Comparison of ENCODE assay signal across 9 mouse cellular contexts in genomic region chr4:134631471-134632130, GRCm38 (mm10).
DNase-seq lines count a peak whose midpoint lies in the region; ATAC-seq and TF ChIP-seq lines count a peak whose summit lies in the region.
"Had no signal": no experiment of that assay in that cellular context is flagged by ENCODE, and none has a peak within 500 bp of the region (broad histone marks: within the 10 kb centered on the region; RNA-seq: fewer than 3 reads in every experiment).

No protein-coding gene starts in this region.

- no peaks in the 10 kb centered on the region for H3K36me3 ChIP-seq in lung, embryonic 14.5 days (ENCODE audit: insufficient read depth)
- no peaks in the 10 kb centered on the region for H3K36me3 ChIP-seq in forebrain, embryonic 16.5 days (ENCODE audit: control insufficient read depth, insufficient read depth)
- H3K36me3 ChIP-seq in hindbrain, embryonic 14.5 days (replicated peaks; ENCODE audit: control insufficient read depth, insufficient read depth): no peaks in the 10 kb centered on the region
- H3K36me3 ChIP-seq in liver, postnatal 0 days (replicated peaks; ENCODE audit: insufficient read depth, low read length): no peaks in the 10 kb centered on the region

- no peak for TF ChIP-seq POLR2A in lung, adult 2 months (IDR thresholded peaks at IDR 0.05; ENCODE audit: borderline replicate concordance, extremely low read depth, low read depth, low read length)

- no peaks in the 10 kb centered on the region for H3K9me3 ChIP-seq in lung, embryonic 14.5 days (ENCODE audit: low read depth, low read length)
- no peaks in the 10 kb centered on the region for H3K9me3 ChIP-seq in forebrain, embryonic 16.5 days (ENCODE audit: control insufficient read depth, low read length)
- no peaks in the 10 kb centered on the region for H3K9me3 ChIP-seq in hindbrain, embryonic 14.5 days (ENCODE audit: control insufficient read depth, low read length)
- no peaks in the 10 kb centered on the region for H3K9me3 ChIP-seq in liver, postnatal 0 days (ENCODE audit: low read length)

- H3K4me2 ChIP-seq in lung, embryonic 14.5 days: no peak overlapping the region
- H3K4me2 ChIP-seq in forebrain, embryonic 16.5 days (ENCODE audit: low read length): peak overlapping the region; percentile 16; the same call in 1 of the 2 replicates
- H3K4me2 ChIP-seq in hindbrain, embryonic 14.5 days (replicated peaks): peak overlapping the region; percentile 17; the same call in 1 of the 2 replicates
- H3K4me2 ChIP-seq in liver, postnatal 0 days (ENCODE audit: low read depth, low read length): no peak overlapping the region

- H3K9ac ChIP-seq in lung, embryonic 14.5 days: no peak overlapping the region
- peak overlapping the region; percentile 14; the same call in 1 of the 2 replicates for H3K9ac ChIP-seq in forebrain, embryonic 16.5 days (replicated peaks; ENCODE audit: low read depth, low read length)
- peak overlapping the region; percentile 31; the same call in 1 of the 2 replicates for H3K9ac ChIP-seq in hindbrain, embryonic 14.5 days
- H3K9ac ChIP-seq in liver, postnatal 0 days (replicated peaks): no peak overlapping the region
- H3K9ac ChIP-seq: liver, embryonic 14.5 days had no signal

- 71% methylated on average over 14 of the region's 14 CpGs for WGBS in lung, embryonic 14.5 days
- WGBS in lung, adult 2 months: 73% methylated on average over 14 of the region's 14 CpGs
- 15% methylated on average over 14 of the region's 14 CpGs for WGBS in forebrain, embryonic 16.5 days
- WGBS in hindbrain, embryonic 14.5 days: 18% methylated on average over 14 of the region's 14 CpGs
- WGBS in liver, postnatal 0 days (ENCODE audit: insufficient replicate concordance): 85% methylated on average over 14 of the region's 14 CpGs

- no peaks in the 10 kb centered on the region for H3K27me3 ChIP-seq in lung, embryonic 14.5 days (ENCODE audit: insufficient read depth, low read length)
- H3K27me3 ChIP-seq in forebrain, embryonic 16.5 days (replicated peaks; ENCODE audit: control insufficient read depth, insufficient read depth, low read length): no peaks in the 10 kb centered on the region
- H3K27me3 ChIP-seq in hindbrain, embryonic 14.5 days (ENCODE audit: control insufficient read depth, insufficient read depth, low read length): no peaks in the 10 kb centered on the region
- H3K27me3 ChIP-seq in liver, postnatal 0 days (ENCODE audit: insufficient read depth, low read length): no peaks in the 10 kb centered on the region

- TF ChIP-seq CTCF in lung, embryonic 14.5 days (IDR thresholded peaks at IDR 0.05; ENCODE audit: low read depth): no peak
- no peak for TF ChIP-seq CTCF in lung, adult 2 months (IDR thresholded peaks at IDR 0.05; ENCODE audit: insufficient read depth, low read length)
- no peak for TF ChIP-seq CTCF in liver, postnatal 0 days (IDR thresholded peaks at IDR 0.05; ENCODE audit: low read depth)

- no peak for DNase-seq in lung, embryonic 14.5 days
- no peak for DNase-seq in lung, adult 2 months
- DNase-seq in hindbrain, embryonic 14.5 days (ENCODE audit: low spot score): no peak
- DNase-seq in liver, postnatal 0 days: no peak
- DNase-seq in urinary bladder, adult 2 months (ENCODE audit: low spot score): no peak
- DNase-seq in kidney, adult 8-10 months: no peak
- DNase-seq in urinary bladder, postnatal 4 days (ENCODE audit: low spot score in 2 of 2): no peak

- TF ChIP-seq EP300 in liver, postnatal 0 days (IDR thresholded peaks at IDR 0.05; ENCODE audit: low read depth): no peak

- H3K4me1 ChIP-seq in lung, embryonic 14.5 days (ENCODE audit: insufficient read depth): peaks cover 15% of the 10 kb centered on the region
- H3K4me1 ChIP-seq in lung, adult 2 months (ENCODE audit: control insufficient read depth, insufficient read depth, low read length): 0 out of 2 replicates have a peak, but pooled peaks cover 6% of the 10 kb centered on the region
- H3K4me1 ChIP-seq in forebrain, embryonic 16.5 days (replicated peaks; ENCODE audit: control insufficient read depth, insufficient read depth, low read length): peaks cover 42% of the 10 kb centered on the region
- H3K4me1 ChIP-seq in hindbrain, embryonic 14.5 days (replicated peaks; ENCODE audit: control insufficient read depth, insufficient read depth, low read length): peaks cover 40% of the 10 kb centered on the region
- H3K4me1 ChIP-seq in liver, postnatal 0 days (ENCODE audit: insufficient read depth): peaks cover 7% of the 10 kb centered on the region

- ATAC-seq in lung, embryonic 14.5 days (ENCODE audit: insufficient read depth): no peak
- peak; percentile 78 for ATAC-seq in forebrain, embryonic 16.5 days
- peak; percentile 32; the same call in 1 of the 2 replicates for ATAC-seq in hindbrain, embryonic 14.5 days (ENCODE audit: low FRiP score)
- ATAC-seq in liver, postnatal 0 days: no peak

- no peak overlapping the region for H3K4me3 ChIP-seq in lung, embryonic 14.5 days (ENCODE audit: low read depth, low read length)
- H3K4me3 ChIP-seq in lung, adult 2 months (replicated peaks; ENCODE audit: extremely low read depth, low read depth, low read length): no peak overlapping the region
- H3K4me3 ChIP-seq in forebrain, embryonic 16.5 days (replicated peaks; ENCODE audit: low read length): no peak overlapping the region
- no peak overlapping the region for H3K4me3 ChIP-seq in hindbrain, embryonic 14.5 days (replicated peaks; ENCODE audit: low read length)
- H3K4me3 ChIP-seq in liver, postnatal 0 days (ENCODE audit: low read depth, low read length): no peak overlapping the region

- peak overlapping the region; percentile 55; the same call in 1 of the 2 replicates for H3K27ac ChIP-seq in lung, embryonic 14.5 days (ENCODE audit: low read depth)
- H3K27ac ChIP-seq in forebrain, embryonic 16.5 days (ENCODE audit: low read length): peak overlapping the region; percentile 82
- peak overlapping the region; percentile 71 for H3K27ac ChIP-seq in hindbrain, embryonic 14.5 days
- H3K27ac ChIP-seq in liver, postnatal 0 days (ENCODE audit: low read depth): peak overlapping the region; percentile 64
- H3K27ac ChIP-seq: liver, embryonic 14.5 days had no signal

Comparison
In these comparisons a context has a peak if more than half of its experiments do, and no peak if none do; other contexts are left out.
1. ATAC-seq: peak in forebrain, embryonic 16.5 days (single experiment) and hindbrain, embryonic 14.5 days (single experiment); none in lung, embryonic 14.5 days (single experiment) and liver, postnatal 0 days (single experiment).
2. H3K4me2 ChIP-seq: peak in forebrain, embryonic 16.5 days (single experiment) and hindbrain, embryonic 14.5 days (single experiment); none in lung, embryonic 14.5 days (single experiment) and liver, postnatal 0 days (single experiment).
3. H3K9ac ChIP-seq: peak in forebrain, embryonic 16.5 days (single experiment) and hindbrain, embryonic 14.5 days (single experiment); none in lung, embryonic 14.5 days (single experiment) and liver, postnatal 0 days (single experiment).
4. Peak in every context shown above with its lines, with median percentiles within 50 percentile points of each other: H3K27ac ChIP-seq.